Mouse (Mus musculus) cortical plate, adult 2 months (tissue): ENCODE results near the gene Wdr43.
A peak's percentile ranks its signal among the peaks of the same experiment; 100 is the strongest.

Source experiments
- CTCF ChIP-seq: fragments of 200-500 bp; IDR thresholded peaks from 2 replicates; pipeline ENCODE4 v1.5.1; 2011; ENCODE audit warnings: mild to moderate bottlenecking, control low read depth, low read length; ENCODE audit not compliant: insufficient read depth; ENCODE audit errors: extremely low read depth
- POLR2A ChIP-seq: fragments of 200-500 bp; IDR thresholded peaks from 2 replicates; pipeline ENCODE4 v1.6.1; 2011; ENCODE audit warnings: mild to moderate bottlenecking, low read length, control low read depth; ENCODE audit not compliant: insufficient read depth; ENCODE audit errors: extremely low read depth

GRCm38 (mm10) chr17:71671840-71672546 lies 56.3 kb downstream of the Wdr43 start:
- 0 out of 2 replicates have a peak, but pooled peaks have one; percentile 13 for TF ChIP-seq CTCF
- no peak for TF ChIP-seq POLR2A
